Mouse (Mus musculus) adrenal gland (tissue): ENCODE data around the gene Gimap9.
"Not testable (repeated sequence)": the region's sequence is repeated elsewhere in the genome, so short reads cannot be mapped to it uniquely, and the experiment has no call there.

ENCODE experiments used
- intact Hi-C: fragments of 180-260 bp; cut with DNase I; formaldehyde crosslinking; loops from one replicate; pipeline ENCODE4 v1.15.1; 2025

Gimap9 gene

GRCm38 (mm10) chr6:48658721-48659120 is 17.2 kb upstream of the Gimap9 start:
- intact Hi-C loops: no loop called here

- intact Hi-C loops: no loop called here
Observed at GRCm38 (mm10) chr6:48664750-48665149, 11.2 kb upstream of the Gimap9 start.

- intact Hi-C loops: no loop called here
Observed at GRCm38 (mm10) chr6:48665471-48665870, 10.5 kb upstream of the Gimap9 start.

- intact Hi-C loops: no loop called here
Observed at GRCm38 (mm10) chr6:48666159-48666586, 9.8 kb upstream of the Gimap9 start.

- intact Hi-C loops: no loop called here
Observed at GRCm38 (mm10) chr6:48668022-48668421, 7.9 kb upstream of the Gimap9 start.

- intact Hi-C loops: no loop called here
Observed at GRCm38 (mm10) chr6:48669446-48669969, 6.4 kb upstream of the Gimap9 start.

GRCm38 (mm10) chr6:48674291-48675058 is 1.5 kb upstream of the Gimap9 start:
- intact Hi-C loops: no loop called here

GRCm38 (mm10) chr6:48675400-48675930 is 464 bp upstream of the Gimap9 start:
- intact Hi-C loops: no loop called here

GRCm38 (mm10) chr6:48676860-48677415 is 1.0 kb downstream of the Gimap9 start:
- intact Hi-C loops: no loop called here

- intact Hi-C loops: no loop called here
Observed at GRCm38 (mm10) chr6:48677492-48678345, 1.8 kb downstream of the Gimap9 start.

GRCm38 (mm10) chr6:48678391-48678790 is 2.5 kb downstream of the Gimap9 start:
- intact Hi-C loops: no loop called here

- intact Hi-C loops: no loop called here
Observed at GRCm38 (mm10) chr6:48679701-48680100, 3.8 kb downstream of the Gimap9 start.

- intact Hi-C loops: no loop called here
Observed at GRCm38 (mm10) chr6:48680421-48680820, 4.5 kb downstream of the Gimap9 start.

- intact Hi-C loops: no loop called here
Observed at GRCm38 (mm10) chr6:48681472-48682090, 5.7 kb downstream of the Gimap9 start.

- intact Hi-C loops: no loop called here
Observed at GRCm38 (mm10) chr6:48682271-48682670, 6.3 kb downstream of the Gimap9 start.

GRCm38 (mm10) chr6:48683263-48683821 is 7.4 kb downstream of the Gimap9 start:
- intact Hi-C loops: not testable (repeated sequence)

- intact Hi-C loops: no loop called here
Observed at GRCm38 (mm10) chr6:48684319-48684718, 8.4 kb downstream of the Gimap9 start, which contains the start of gene Gimap4. Gene Gimap4 (plus strand): TSS chr6:48684549.

GRCm38 (mm10) chr6:48684806-48685205 is 8.9 kb downstream of the Gimap9 start:
- intact Hi-C loops: no loop called here

- intact Hi-C loops: no loop called here
Observed at GRCm38 (mm10) chr6:48685251-48685650, 9.3 kb downstream of the Gimap9 start.
